Mouse (Mus musculus): Measurements from ENCODE around the gene Kcnn3. TPM values are rescaled to one million over a fixed set of nuclear protein-coding genes. Genes with fewer than 3 reads are reported as not detected.

The Kcnn3 gene
- polyA plus RNA-seq, 2 experiments = 4.1 to 5.9 TPM

DNA sequence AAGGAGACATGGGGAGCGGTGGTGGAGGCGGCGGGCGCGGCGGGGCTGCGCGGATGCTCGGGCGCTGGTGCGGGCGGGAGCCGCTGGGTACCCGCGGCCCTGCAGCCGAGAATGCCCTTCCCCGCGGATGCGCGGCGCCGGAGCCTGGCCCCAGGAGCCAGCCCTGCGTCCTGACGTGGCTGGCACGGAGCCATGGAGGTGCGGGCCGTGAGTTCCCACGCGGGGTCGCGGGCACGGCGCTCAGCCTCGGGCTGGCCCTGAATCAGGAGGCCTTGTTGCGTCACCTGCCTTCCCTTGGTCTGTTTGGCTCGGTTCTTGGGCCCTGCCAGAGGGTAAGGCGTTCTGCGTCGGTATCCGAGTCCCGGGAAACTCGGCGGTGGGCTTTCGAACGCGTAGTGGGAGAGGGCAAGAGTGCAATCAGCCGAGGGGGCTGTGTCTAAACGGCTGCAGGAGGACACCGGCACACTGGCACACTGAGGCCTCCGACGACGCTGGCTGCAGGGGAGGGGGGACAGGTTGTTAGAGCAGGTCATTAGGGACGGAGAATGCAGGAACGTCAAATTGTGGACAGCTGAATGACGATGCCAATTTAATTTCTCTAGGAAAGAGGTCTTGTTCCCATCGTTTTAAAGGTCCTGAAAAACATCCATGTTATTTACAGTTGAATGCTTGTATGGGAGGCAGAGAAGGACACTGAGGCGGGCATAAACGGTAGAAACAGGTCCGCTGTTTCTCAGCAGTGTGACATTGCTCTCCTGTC, 195.4 kb downstream of the Kcnn3 start:
- WGBS = 3% methylated on average over 52 of the region's 59 CpGs

DNA sequence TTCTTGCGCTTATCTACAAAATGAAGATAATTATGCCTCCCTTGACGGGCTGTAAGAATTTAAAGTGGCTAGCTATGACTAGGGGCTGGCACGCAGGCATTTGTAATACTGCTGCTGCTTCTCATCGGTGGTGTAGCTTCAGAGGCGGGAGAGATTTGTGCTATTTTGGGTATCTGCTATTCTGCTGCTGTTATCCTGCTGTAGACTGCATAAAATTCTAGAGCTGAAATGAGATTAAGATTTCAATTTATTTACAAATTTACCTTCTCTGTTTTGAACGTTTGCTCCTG, 195.9 kb downstream of the Kcnn3 start:
- H3K27ac ChIP-seq (replicated peaks; ENCODE audit: low read depth, low read length) = no peak overlapping the region
- no peaks in the 10 kb centered on the region for H3K9me3 ChIP-seq (ENCODE audit: control insufficient read depth, low read length)
- peak overlapping the region; percentile 85 for H3K4me2 ChIP-seq (replicated peaks; ENCODE audit: low read depth, low read length, severe bottlenecking)
- no peaks in the 10 kb centered on the region; the same call in 1 of the 2 replicates for H3K36me3 ChIP-seq (ENCODE audit: control insufficient read depth, insufficient read depth, low read length)
- H3K27me3 ChIP-seq (ENCODE audit: control insufficient read depth, insufficient read depth, low read length) = no peaks in the 10 kb centered on the region
- no peak for ATAC-seq (ENCODE audit: low FRiP score, low read depth)
- peak overlapping the region; percentile 90 for H3K4me3 ChIP-seq (replicated peaks; ENCODE audit: low read length)
- TF ChIP-seq POLR2A (IDR thresholded peaks at IDR 0.05; ENCODE audit: borderline replicate concordance, extremely low read depth, insufficient read depth, insufficient read length) = no peak
- H3K4me1 ChIP-seq (ENCODE audit: control insufficient read depth, insufficient read depth, low read length) = peaks cover 8% of the 10 kb centered on the region; the same call in 1 of the 2 replicates
- 0 out of 2 replicates have a peak overlapping the region, but pooled peaks have one; percentile 88 for H3K9ac ChIP-seq (ENCODE audit: low read depth, low read length, severe bottlenecking)
- 60% methylated on average over 6 of the region's 6 CpGs for WGBS
- no peak for DNase-seq (ENCODE audit: low spot score)

More for the DNA sequence above, 195.4 kb downstream of the Kcnn3 start:
- peak overlapping the region; percentile 63 for H3K27ac ChIP-seq (replicated peaks; ENCODE audit: low read depth, low read length)
- ATAC-seq (ENCODE audit: low FRiP score, low read depth) (peak; percentile 42), DNase-seq (ENCODE audit: low spot score) (no peak)
- peak overlapping the region; percentile 88 for H3K9ac ChIP-seq (ENCODE audit: low read depth, low read length, severe bottlenecking)
- H3K9me3 ChIP-seq (ENCODE audit: control insufficient read depth, low read length) = no peaks in the 10 kb centered on the region
- H3K27me3 ChIP-seq (ENCODE audit: control insufficient read depth, insufficient read depth, low read length) = no peaks in the 10 kb centered on the region
- peaks cover 8% of the 10 kb centered on the region; the same call in 1 of the 2 replicates for H3K4me1 ChIP-seq (ENCODE audit: control insufficient read depth, insufficient read depth, low read length)
- H3K4me2 ChIP-seq (replicated peaks; ENCODE audit: low read depth, low read length, severe bottlenecking) = peak overlapping the region; percentile 85
- no peaks in the 10 kb centered on the region; the same call in 1 of the 2 replicates for H3K36me3 ChIP-seq (ENCODE audit: control insufficient read depth, insufficient read depth, low read length)
- H3K4me3 ChIP-seq (replicated peaks; ENCODE audit: low read length) = peak overlapping the region; percentile 90
- TF ChIP-seq POLR2A (IDR thresholded peaks at IDR 0.05; ENCODE audit: borderline replicate concordance, extremely low read depth, insufficient read depth, insufficient read length) = no peak

DNA sequence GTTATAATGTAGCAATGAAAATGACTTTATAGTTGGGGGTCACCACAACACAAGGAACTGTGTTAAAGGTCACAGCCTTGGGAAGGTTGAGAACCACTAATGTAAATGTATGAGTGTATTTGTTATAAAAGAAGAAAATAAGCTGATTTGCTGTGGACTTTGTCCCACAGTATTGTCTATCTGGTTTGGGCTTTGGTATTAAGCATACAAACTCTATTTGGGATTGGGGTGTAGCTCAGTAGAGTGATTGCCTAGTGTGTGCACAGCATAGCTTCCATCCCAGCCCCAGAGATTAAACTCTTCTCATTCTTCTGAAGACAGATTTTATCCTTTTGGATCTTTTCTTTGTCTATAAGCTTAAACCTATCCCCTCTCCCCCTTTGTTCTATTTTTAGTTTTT, 202.1 kb downstream of the Kcnn3 start:
- ATAC-seq (ENCODE audit: low FRiP score, low read depth) = no peak
- H3K4me1 ChIP-seq (ENCODE audit: control insufficient read depth, insufficient read depth, low read length) = no peaks in the 10 kb centered on the region

DNA sequence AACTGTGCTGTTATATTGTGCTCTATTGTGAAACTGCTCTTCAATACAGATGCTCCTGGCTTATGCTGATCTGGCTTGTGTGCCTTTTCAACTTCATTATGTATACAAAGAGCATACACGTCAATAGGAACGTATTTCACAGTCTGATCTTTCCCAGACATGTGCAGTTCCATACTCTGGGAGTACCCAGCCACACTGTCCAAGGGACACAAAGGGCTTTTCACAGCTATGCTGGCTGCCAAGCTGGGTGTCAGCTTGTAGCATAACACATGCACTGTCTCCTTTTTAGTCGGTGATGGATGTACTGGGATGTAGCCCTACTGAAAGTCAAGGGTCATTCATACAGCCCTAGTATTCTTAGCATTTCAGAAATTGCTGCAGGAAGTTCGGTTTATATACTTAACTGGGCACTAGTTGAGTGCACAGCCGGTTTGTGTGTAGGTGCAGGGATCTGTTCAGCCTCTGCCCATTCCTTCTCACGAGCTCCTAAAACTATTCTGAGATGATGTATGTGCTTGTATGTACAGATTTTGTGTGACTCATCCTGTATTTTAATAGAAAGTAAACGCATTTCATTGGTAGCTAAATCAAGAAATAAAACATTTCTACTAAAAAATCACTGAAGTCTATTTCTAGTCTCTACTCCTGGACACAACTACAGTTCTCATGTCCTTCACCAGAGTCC, 203.6 kb downstream of the Kcnn3 start:
- ATAC-seq (ENCODE audit: low FRiP score, low read depth) (no peak), DNase-seq (ENCODE audit: low spot score) (no peak)
- Histone ChIP-seq H3K9ac (ENCODE audit: low read depth, low read length, severe bottlenecking) (no peak overlapping the region), H3K27ac (replicated peaks; ENCODE audit: low read depth, low read length) (no peak overlapping the region), H3K36me3 (ENCODE audit: control insufficient read depth, insufficient read depth, low read length) (no peaks in the 10 kb centered on the region), H3K4me1 (ENCODE audit: control insufficient read depth, insufficient read depth, low read length) (no peaks in the 10 kb centered on the region), H3K4me2 (replicated peaks; ENCODE audit: low read depth, low read length, severe bottlenecking) (no peak overlapping the region), H3K27me3 (ENCODE audit: control insufficient read depth, insufficient read depth, low read length) (no peaks in the 10 kb centered on the region), H3K4me3 (replicated peaks; ENCODE audit: low read length) (no peak overlapping the region), H3K9me3 (ENCODE audit: control insufficient read depth, low read length) (no peaks in the 10 kb centered on the region)
- TF ChIP-seq POLR2A (IDR thresholded peaks at IDR 0.05; ENCODE audit: borderline replicate concordance, extremely low read depth, insufficient read depth, insufficient read length) = no peak
- WGBS = 80% methylated on average over 7 of the region's 7 CpGs

More for the DNA sequence above, 202.1 kb downstream of the Kcnn3 start:
- Histone ChIP-seq H3K4me3 (replicated peaks; ENCODE audit: low read length) (no peak overlapping the region), H3K27me3 (ENCODE audit: control insufficient read depth, insufficient read depth, low read length) (no peaks in the 10 kb centered on the region), H3K4me2 (replicated peaks; ENCODE audit: low read depth, low read length, severe bottlenecking) (no peak overlapping the region), H3K9ac (ENCODE audit: low read depth, low read length, severe bottlenecking) (no peak overlapping the region), H3K9me3 (ENCODE audit: control insufficient read depth, low read length) (no peaks in the 10 kb centered on the region), H3K36me3 (ENCODE audit: control insufficient read depth, insufficient read depth, low read length) (no peaks in the 10 kb centered on the region; the same call in 1 of the 2 replicates), H3K27ac (replicated peaks; ENCODE audit: low read depth, low read length) (no peak overlapping the region)
- no peak for DNase-seq (ENCODE audit: low spot score)
- no peak for TF ChIP-seq POLR2A (IDR thresholded peaks at IDR 0.05; ENCODE audit: borderline replicate concordance, extremely low read depth, insufficient read depth, insufficient read length)

Other genes starting within 250 kb of the Kcnn3 start
- 150 and 198 TPM in 2 replicates for gene Slc50a1, start 249.6 kb upstream of the Kcnn3 start, polyA plus RNA-seq (2012; rRNA removed)
- 90.8 and 95.6 TPM in 2 replicates for gene Slc50a1, start 249.6 kb upstream of the Kcnn3 start, polyA plus RNA-seq (2014; fragmentation: Nextera tagmentation; extraction: Ambion mirVana)
- 51.7 and 52.2 TPM in 2 replicates for gene Efna1, start 239.0 kb upstream of the Kcnn3 start, polyA plus RNA-seq (2012; rRNA removed)
- 42.2 and 48.1 TPM in 2 replicates for gene Efna1, start 239.0 kb upstream of the Kcnn3 start, polyA plus RNA-seq (2014; fragmentation: Nextera tagmentation; extraction: Ambion mirVana)
- gene Efna3, start 197.2 kb upstream of the Kcnn3 start, polyA plus RNA-seq (2012; rRNA removed) = 38.1 and 48.5 TPM in 2 replicates
- gene Efna3, start 197.2 kb upstream of the Kcnn3 start, polyA plus RNA-seq (2014; fragmentation: Nextera tagmentation; extraction: Ambion mirVana) = 32.1 and 34.4 TPM in 2 replicates
- 56.5 and 67.1 TPM in 2 replicates for gene Efna4, start 182.1 kb upstream of the Kcnn3 start, polyA plus RNA-seq (2012; rRNA removed)
- 32.0 and 34.2 TPM in 2 replicates for gene Efna4, start 182.1 kb upstream of the Kcnn3 start, polyA plus RNA-seq (2014; fragmentation: Nextera tagmentation; extraction: Ambion mirVana)
- gene Adam15, start 170.2 kb upstream of the Kcnn3 start, polyA plus RNA-seq (2012; rRNA removed) = 80.4 and 97.6 TPM in 2 replicates
- gene Adam15, start 170.2 kb upstream of the Kcnn3 start, polyA plus RNA-seq (2014; fragmentation: Nextera tagmentation; extraction: Ambion mirVana) = 45.9 and 48.2 TPM in 2 replicates
- 0.63 and 1.1 TPM in 2 replicates for gene Dcst2, start 158.2 kb upstream of the Kcnn3 start, polyA plus RNA-seq (2012; rRNA removed)
- 0.14 and 0.26 TPM in 2 replicates for gene Dcst2, start 158.2 kb upstream of the Kcnn3 start, polyA plus RNA-seq (2014; fragmentation: Nextera tagmentation; extraction: Ambion mirVana)
- gene Dcst1, start 154.9 kb upstream of the Kcnn3 start, polyA plus RNA-seq (2012; rRNA removed) = 0.11 and 0.17 TPM in 2 replicates
- 0.17 and 0.18 TPM in 2 replicates for gene Dcst1, start 154.9 kb upstream of the Kcnn3 start, polyA plus RNA-seq (2014; fragmentation: Nextera tagmentation; extraction: Ambion mirVana)
- 13.4 and 14.7 TPM in 2 replicates for gene Zbtb7b, start 125.4 kb upstream of the Kcnn3 start, polyA plus RNA-seq (2012; rRNA removed)
- gene Zbtb7b, start 125.4 kb upstream of the Kcnn3 start, polyA plus RNA-seq (2014; fragmentation: Nextera tagmentation; extraction: Ambion mirVana) = 2.7 and 3.4 TPM in 2 replicates
- 2.4 and 2.8 TPM in 2 replicates for gene Lenep, start 117.4 kb upstream of the Kcnn3 start, polyA plus RNA-seq (2012; rRNA removed)
- gene Lenep, start 117.4 kb upstream of the Kcnn3 start, polyA plus RNA-seq (2014; fragmentation: Nextera tagmentation; extraction: Ambion mirVana) = not detected in 2 replicates
- gene Flad1, start 108.3 kb upstream of the Kcnn3 start, polyA plus RNA-seq (2012; rRNA removed) = 32.8 and 36.0 TPM in 2 replicates
- gene Flad1, start 108.3 kb upstream of the Kcnn3 start, polyA plus RNA-seq (2014; fragmentation: Nextera tagmentation; extraction: Ambion mirVana) = 26.8 and 27.1 TPM in 2 replicates
- gene Cks1b, start 101.8 kb upstream of the Kcnn3 start, polyA plus RNA-seq (2012; rRNA removed) = 247 and 268 TPM in 2 replicates
- 473 and 476 TPM in 2 replicates for gene Cks1b, start 101.8 kb upstream of the Kcnn3 start, polyA plus RNA-seq (2014; fragmentation: Nextera tagmentation; extraction: Ambion mirVana)
- gene Shc1, start 101.7 kb upstream of the Kcnn3 start, polyA plus RNA-seq (2012; rRNA removed) = 134 and 166 TPM in 2 replicates
- gene Shc1, start 101.7 kb upstream of the Kcnn3 start, polyA plus RNA-seq (2014; fragmentation: Nextera tagmentation; extraction: Ambion mirVana) = 72.5 and 80.0 TPM in 2 replicates
- 83.4 and 121 TPM in 2 replicates for gene Pygo2, start 90.0 kb upstream of the Kcnn3 start, polyA plus RNA-seq (2012; rRNA removed)
- 58.3 and 65.3 TPM in 2 replicates for gene Pygo2, start 90.0 kb upstream of the Kcnn3 start, polyA plus RNA-seq (2014; fragmentation: Nextera tagmentation; extraction: Ambion mirVana)
- 31.4 and 32.8 TPM in 2 replicates for gene Pbxip1, start 83.5 kb upstream of the Kcnn3 start, polyA plus RNA-seq (2012; rRNA removed)
- 17.9 and 21.2 TPM in 2 replicates for gene Pbxip1, start 83.5 kb upstream of the Kcnn3 start, polyA plus RNA-seq (2014; fragmentation: Nextera tagmentation; extraction: Ambion mirVana)
- gene Pmvk, start 65.6 kb upstream of the Kcnn3 start, polyA plus RNA-seq (2012; rRNA removed) = 41.8 and 47.2 TPM in 2 replicates
- 46.5 and 52.3 TPM in 2 replicates for gene Pmvk, start 65.6 kb upstream of the Kcnn3 start, polyA plus RNA-seq (2014; fragmentation: Nextera tagmentation; extraction: Ambion mirVana)
- 29.3 and 31.8 TPM in 2 replicates for gene Adar, start 194.9 kb downstream of the Kcnn3 start, polyA plus RNA-seq (2012; rRNA removed)
- gene Adar, start 194.9 kb downstream of the Kcnn3 start, polyA plus RNA-seq (2014; fragmentation: Nextera tagmentation; extraction: Ambion mirVana) = 10.8 and 14.7 TPM in 2 replicates
- gene Chrnb2, start 244.5 kb downstream of the Kcnn3 start, polyA plus RNA-seq (2012; rRNA removed) = 0.43 and 0.64 TPM in 2 replicates
- 0.37 and 0.55 TPM in 2 replicates for gene Chrnb2, start 244.5 kb downstream of the Kcnn3 start, polyA plus RNA-seq (2014; fragmentation: Nextera tagmentation; extraction: Ambion mirVana)

All from limb, embryonic 14.5 days (tissue).